Mouse (Mus musculus): ENCODE results near the gene Sirt7.

The Sirt7 gene

DNA sequence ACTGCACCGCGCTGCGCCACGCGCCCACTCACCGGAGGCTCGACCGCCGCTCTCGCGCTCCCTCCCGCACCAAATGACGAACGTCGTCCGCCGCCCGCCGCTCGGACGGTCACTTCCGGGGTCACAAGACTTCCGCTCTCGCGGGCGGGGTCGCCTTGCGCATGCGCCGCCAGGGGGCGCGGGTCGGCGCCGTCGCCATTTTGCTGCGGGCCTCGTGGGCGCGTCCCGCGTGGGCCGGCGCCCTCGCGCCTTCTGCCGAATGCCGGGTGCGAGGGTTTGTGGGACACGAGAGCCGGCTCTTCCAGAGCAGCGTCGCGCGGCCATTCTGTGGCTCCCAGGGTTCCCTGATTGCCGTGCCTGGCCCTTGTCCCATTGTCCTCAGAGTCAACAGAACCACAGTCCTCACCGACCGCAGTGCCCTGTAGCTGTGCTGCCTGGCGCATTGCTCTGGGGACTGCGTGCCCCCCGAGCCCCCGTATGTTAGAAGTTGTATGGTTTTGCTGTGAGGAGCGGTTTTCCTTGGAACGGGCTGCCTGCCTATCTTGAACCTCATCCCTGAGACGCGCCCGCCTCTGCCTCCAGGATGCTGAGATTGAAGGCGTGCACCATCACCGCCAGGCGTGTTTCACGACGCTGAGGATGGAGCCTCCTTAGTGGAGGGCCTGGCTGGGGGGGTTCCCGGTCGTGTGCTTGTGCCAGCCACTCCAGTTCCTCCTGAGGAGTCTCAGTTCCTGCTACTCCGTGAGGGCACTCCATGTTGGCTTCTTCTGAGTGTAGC is 43.4 kb downstream of the Sirt7 start, which contains the start of gene Arhgdia:
Arhgdia (minus strand) TSS at position 135 of the 778 bp plus-strand sequence.
- peak; percentile 92 for DNase-seq

- DNase-seq: peak; percentile 59
These were observed 44.1 kb downstream of the Sirt7 start for GRCm38 (mm10) chr11:120580871-120581331.

DNA sequence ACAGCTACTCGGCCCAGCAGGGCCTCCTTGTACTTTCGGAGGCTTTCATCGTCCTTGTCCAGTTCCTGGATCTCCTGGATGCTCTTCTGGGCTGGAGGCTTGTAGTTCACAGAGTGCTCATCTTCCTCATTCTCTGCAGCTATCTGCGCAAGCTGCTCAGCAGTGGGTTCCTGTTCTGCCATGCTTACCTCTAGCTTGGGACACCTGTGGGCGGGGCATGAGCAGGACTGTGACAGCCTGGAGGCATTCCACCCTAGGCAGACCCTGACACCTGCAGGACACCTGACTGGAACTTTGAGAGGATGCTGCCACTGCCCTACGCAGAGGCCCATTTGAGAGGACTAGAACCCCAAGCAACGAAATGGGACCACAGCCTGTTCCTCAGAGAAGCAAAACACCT is 44.9 kb downstream of the Sirt7 start:
- peak; percentile 40 for DNase-seq

DNA sequence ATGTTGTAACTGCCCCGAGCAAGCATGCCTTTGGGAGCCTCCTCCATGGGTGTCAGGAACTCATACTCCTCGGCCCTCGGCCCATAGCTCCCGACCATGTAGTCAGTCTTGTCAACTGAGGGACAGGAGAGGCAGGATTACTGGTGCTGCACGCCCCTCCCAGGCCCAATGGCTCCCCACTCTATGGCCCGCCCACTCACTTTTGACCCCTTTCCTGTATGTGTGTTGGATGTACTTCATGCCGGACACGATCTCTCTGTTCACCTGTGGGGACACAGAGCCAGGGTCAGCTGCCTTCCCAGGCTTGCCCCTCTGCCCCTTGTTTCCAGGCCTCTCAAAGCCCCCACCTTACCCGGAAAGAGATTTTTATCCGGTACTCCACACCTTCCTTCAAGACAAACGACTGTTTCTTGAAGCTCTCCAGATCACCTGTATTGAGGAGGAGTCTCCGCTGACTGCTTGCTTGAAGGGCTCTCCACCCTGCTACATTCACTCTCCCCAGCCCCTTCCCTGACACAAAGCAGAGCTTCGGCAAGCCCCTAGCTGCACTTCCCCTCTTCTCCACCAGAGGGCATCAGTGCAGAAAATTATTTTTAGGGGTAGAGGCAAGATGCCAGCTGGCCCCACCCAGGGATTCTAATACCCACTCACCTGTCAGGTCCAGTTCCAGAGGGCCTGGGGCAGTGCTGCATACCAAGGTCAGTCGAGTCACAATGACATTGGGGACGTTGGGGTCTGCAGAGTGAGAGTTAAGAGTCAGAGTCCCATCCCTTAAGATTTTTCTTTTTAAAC is 45.5 kb downstream of the Sirt7 start:
- DNase-seq: peak; percentile 85

DNA sequence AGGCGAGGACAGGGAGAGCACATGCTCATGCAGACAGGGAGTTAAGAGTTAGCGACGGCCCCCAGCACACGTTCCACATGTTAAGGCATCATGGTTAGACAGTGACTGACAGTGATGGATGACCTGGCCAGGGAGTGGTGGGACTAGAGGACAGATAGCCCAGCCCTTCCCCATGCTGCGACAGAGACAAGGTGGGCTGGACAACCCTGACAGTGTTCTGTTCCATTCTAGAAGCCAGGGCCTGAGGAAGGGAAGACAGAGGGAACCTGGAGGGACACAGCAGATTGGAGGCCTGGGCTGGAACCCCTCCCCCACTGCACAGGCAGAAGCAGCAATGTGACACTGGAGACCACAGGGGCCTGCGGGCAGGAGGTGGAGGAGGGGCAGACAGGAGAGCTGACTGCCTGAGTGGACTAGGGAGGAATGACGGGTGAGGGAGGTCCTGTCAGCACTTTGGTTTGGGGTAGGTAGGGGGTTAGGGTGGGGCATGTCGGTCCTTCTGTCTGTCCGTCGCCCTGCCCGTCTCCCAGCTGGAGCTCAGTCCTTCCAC is 46.3 kb downstream of the Sirt7 start:
- DNase-seq: no peak

DNA sequence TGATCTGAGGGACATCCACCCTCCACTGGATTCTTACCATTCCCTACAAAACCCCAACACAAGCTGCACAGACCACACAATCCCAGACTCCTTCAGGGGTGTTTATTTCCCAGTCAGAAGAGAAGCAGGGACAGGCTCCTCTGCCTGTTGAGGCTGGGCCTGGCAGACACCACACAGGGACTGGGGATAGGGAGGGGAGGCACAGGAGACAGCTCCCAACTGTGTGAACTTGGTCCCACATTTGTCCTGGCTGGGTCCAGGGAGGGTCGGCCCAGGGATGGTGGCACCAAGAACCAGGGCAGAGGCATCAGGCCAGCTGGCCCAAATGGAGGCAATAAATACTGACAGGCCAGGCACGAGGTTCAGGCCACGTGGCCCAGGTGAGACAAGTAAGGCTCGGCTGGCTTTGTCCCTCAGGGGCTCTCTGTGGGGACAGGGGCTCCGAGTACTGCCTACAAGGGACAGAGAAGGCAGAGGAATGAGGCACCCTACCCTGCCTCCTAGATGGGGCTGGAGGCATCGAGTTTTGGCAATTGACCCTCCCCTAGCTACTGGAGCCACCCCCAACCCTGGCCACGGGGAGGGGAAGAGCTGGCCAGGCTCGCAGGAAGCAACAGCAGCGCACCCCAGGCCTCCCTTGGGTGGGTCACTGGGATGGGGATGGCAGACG is 46.9 kb downstream of the Sirt7 start:
- no peak for DNase-seq

DNA sequence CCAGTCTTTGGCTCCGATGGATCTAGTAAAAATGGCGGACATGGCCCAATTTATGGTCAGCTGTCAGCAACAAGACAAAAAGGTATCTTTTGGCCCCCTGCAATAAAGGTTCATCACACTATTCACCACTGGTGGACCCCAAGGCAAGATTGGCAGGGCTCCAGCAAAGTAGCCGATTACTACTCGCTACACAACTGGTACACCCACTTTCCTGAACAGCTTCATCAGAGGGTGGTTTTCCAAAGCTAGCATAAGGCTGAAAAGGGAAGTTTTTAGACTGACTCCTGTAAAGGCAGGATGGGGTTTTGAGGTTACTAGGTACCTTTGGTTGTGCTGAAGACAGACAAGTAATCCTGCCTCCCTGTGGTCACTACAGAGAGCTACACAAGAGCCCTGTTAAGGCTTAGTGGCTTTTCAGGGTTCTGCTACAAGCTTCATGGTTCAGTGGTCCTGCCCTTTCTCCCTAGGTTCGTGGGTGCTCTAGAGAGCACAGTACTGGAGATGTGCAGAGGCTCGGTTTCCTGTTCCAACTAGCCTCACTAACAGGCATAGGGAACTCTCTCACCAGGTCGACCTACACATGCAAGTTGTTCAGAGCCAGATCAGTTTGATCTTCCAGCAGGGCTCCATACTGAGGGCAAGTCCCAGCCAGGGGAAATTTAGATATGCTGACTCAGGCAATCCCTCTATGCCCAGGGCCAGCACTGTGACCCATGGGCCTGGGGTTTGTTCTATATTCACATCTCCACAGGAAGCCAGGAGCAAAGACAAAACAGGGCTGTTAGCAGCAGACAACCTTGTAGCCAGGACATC is 47.6 kb downstream of the Sirt7 start:
- peak; percentile 28 for DNase-seq

DNA sequence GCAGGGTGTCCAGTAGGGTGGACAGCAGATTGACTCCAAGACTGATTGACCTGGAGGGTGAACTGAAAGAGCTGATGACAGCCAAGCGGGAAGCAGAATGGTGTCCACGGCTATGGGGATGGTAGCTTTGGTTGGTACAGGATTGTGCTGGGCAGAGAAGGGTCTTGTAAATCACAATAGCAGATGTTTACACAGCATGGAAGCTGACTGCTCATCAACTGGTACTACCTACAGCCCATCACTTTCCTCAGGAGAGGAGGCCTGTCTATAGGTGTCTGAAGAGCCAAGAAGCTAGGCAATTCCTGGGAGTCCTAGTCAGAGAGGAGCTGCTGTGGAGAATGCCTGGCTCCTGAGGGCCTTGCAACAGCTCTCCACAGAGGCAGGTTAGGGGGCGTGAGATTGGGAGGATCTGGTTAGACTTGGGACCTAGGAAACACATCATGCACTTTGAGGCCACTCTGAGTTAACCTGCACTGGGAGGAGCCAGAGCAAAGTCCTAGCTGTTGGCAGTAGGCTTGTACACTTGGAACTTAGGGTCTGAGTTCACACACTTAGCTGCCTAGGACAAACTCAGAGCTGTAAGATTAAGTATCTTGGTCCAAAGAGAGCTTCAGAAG is 48.6 kb downstream of the Sirt7 start:
- DNase-seq: no peak

GRCm38 (mm10) chr11:120575940-120576339 is 49.1 kb downstream of the Sirt7 start:
- DNase-seq: no peak

GRCm38 (mm10) chr11:120575046-120575445 is 50.0 kb downstream of the Sirt7 start:
- DNase-seq: no peak

- DNase-seq: no peak
These were observed 50.8 kb downstream of the Sirt7 start for GRCm38 (mm10) chr11:120574278-120574600.

DNA sequence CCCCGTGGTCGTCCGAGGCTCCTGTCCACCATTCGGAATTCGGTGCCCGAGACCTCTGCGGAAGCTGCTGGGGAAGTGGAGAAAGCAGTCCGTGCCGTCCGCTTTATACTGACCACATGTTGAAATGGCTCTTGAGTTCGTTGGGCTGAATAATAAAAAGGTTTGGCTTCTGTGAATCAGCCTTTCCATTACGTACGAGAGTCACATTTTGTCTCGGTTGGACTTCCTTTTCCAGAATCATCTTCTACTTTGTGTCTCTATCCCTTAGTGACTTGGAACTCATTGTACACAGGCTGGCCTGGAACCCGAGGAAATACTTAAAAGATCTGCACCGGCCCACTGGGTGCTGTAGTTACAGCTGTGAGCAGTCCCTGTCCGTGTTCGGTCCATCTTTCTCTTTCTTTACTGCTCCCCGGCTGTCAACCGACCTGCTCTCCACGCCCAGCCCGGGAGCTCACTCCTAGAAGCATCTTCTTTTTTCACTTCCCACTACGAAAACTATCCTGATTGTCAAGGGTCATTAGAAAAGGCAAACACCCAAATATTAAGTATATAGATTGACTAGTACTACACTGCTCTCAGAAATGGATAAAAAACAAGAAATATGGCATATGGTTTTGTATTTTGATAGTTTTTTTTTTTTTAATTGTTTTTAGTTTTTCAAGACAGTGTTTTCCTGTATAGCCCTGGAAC is 51.3 kb downstream of the Sirt7 start:
- DNase-seq: no peak

GRCm38 (mm10) chr11:120572752-120573584 is 52.1 kb downstream of the Sirt7 start, which contains the start of gene P4hb:
TSS of gene P4hb (minus strand) at chr11:120573253.
- DNase-seq: peak; percentile 100

DNA sequence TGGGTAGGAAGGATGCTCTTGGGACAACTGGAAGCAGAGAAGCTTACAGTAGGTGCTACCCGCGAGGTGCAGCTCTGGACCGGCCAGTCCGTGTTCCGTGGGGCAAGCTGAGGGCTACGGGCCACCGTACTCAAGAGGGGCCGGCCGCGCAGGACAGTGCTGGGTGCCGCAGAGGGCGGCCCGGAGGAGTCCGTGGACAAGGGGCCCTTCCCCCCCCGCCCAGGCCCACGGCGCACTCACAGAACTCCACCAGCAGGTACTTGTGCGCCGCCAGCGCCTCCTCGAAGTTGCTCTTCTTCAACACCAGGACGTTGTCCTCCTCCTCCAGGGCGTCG is 52.7 kb downstream of the Sirt7 start:
- no peak for DNase-seq

GRCm38 (mm10) chr11:120571754-120572416 is 53.2 kb downstream of the Sirt7 start:
- no peak for DNase-seq

GRCm38 (mm10) chr11:120571122-120571521 is 53.9 kb downstream of the Sirt7 start:
- DNase-seq: no peak
